Mouse (Mus musculus) lung, postnatal 0 days (tissue): ENCODE measurements around the gene Lgi1.

ENCODE experiments used
- CTCF ChIP-seq: IDR thresholded peaks from 2 replicates; pipeline ENCODE4 v1.5.1; 2016; ENCODE audit warnings: antibody characterized with exemption, mild to moderate bottlenecking
- EP300 ChIP-seq: IDR thresholded peaks from 2 replicates; pipeline ENCODE4 v1.6.1; 2016; ENCODE audit warnings: antibody characterized with exemption, mild to moderate bottlenecking, control low read depth

DNA sequence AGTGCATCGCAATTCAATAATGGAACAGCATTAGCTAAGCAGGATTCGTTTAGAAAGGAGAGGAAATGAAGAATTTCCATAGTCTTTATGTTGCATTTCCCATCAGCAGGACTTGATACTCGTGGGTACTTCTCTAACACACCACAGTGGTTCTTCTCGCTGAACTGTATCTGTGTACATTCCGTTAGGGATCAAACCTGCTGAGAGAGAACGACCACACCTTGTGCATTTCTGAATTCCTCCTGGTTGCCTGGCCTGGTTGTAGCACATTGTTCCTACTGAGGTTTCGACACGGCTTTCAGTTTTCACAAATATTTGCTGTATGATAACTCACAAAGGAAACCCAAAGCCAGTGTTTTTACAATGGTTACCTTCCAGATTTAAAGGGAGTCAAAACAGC lies 19.6 kb upstream of the Lgi1 start:
- no peak for TF ChIP-seq CTCF
- TF ChIP-seq EP300, result no peak
